In genomic region chr15:36939153-36939552, GRCm38 (mm10) we compare ENCODE assay signal across 8 mouse cellular contexts.
A peak's percentile ranks its signal among the peaks of the same experiment; 100 is the strongest.
DNase-seq lines count a peak whose midpoint lies in the region; ATAC-seq and TF ChIP-seq lines count a peak whose summit lies in the region.

No protein-coding gene starts in this region.

- H3K27me3 ChIP-seq in heart, embryonic 15.5 days = no peaks in the 10 kb centered on the region; the same call in 1 of the 2 replicates
- no peaks in the 10 kb centered on the region for H3K27me3 ChIP-seq in MEL (ENCODE audit: control insufficient read depth in 1 of 2, insufficient read depth in 2 of 2, low read length in 2 of 2)
- H3K27me3 ChIP-seq in hindbrain, embryonic 12.5 days = no peaks in the 10 kb centered on the region
- 0 out of 2 replicates have a peak, but pooled peaks cover 3% of the 10 kb centered on the region for H3K27me3 ChIP-seq in midbrain, embryonic 13.5 days

- peak overlapping the region; percentile 91 for H3K4me2 ChIP-seq in heart, embryonic 15.5 days
- H3K4me2 ChIP-seq in hindbrain, embryonic 12.5 days (replicated peaks) = peak overlapping the region; percentile 83
- H3K4me2 ChIP-seq in midbrain, embryonic 13.5 days (replicated peaks) = peak overlapping the region; percentile 75

- H3K9ac ChIP-seq in heart, embryonic 15.5 days = peak overlapping the region; percentile 82
- peak overlapping the region; percentile 57 for H3K9ac ChIP-seq in MEL (ENCODE audit: control insufficient read depth, low read depth, low read length, poor library complexity, severe bottlenecking)
- peak overlapping the region; percentile 80; the same call in 1 of the 2 replicates for H3K9ac ChIP-seq in hindbrain, embryonic 12.5 days
- H3K9ac ChIP-seq in midbrain, embryonic 13.5 days (replicated peaks) = peak overlapping the region; percentile 80

- no peak for TF ChIP-seq RAD21 in MEL (IDR thresholded peaks at IDR 0.05; ENCODE audit: low read depth, low read length)

- H3K79me2 ChIP-seq in MEL (ENCODE audit: control insufficient read depth, insufficient read depth, low read length, poor library complexity) = peaks cover 4% of the 10 kb centered on the region; the same call in 1 of the 2 replicates

- 31% methylated on average over 9 of the region's 9 CpGs for WGBS in heart, embryonic 15.5 days
- WGBS in hindbrain, embryonic 12.5 days = 32% methylated on average over 9 of the region's 9 CpGs
- WGBS in midbrain, embryonic 13.5 days = 25% methylated on average over 9 of the region's 9 CpGs

- TF ChIP-seq CTCF in MEL (IDR thresholded peaks at IDR 0.05 in 2 of 3, conservative IDR thresholded peaks at IDR 0.05 in 1 of 3; ENCODE audit: control insufficient read depth in 1 of 3, insufficient read depth in 1 of 3, low read depth in 2 of 3, low read length in 3 of 3, poor library complexity in 1 of 3, severe bottlenecking in 1 of 3) = no peak

- no peak for DNase-seq in heart, adult 8-10 months (ENCODE audit: low spot score)
- DNase-seq in MEL (ENCODE audit: low read depth, low spot score) = no peak
- DNase-seq in frontal cortex, postnatal 25 days (ENCODE audit: low spot score in 2 of 2) = no peak
- no peak for DNase-seq in ovary, postnatal 14 days (ENCODE audit: low spot score)

- H3K36me3 ChIP-seq in heart, embryonic 15.5 days = no peaks in the 10 kb centered on the region
- H3K36me3 ChIP-seq in MEL (ENCODE audit: control insufficient read depth in 1 of 2, insufficient read depth in 2 of 2, low read length in 2 of 2) = peaks cover 0 to 14% of the 10 kb centered on the region in 2 experiments; a peak in 2 of 4 replicates
- H3K36me3 ChIP-seq in hindbrain, embryonic 12.5 days = no peaks in the 10 kb centered on the region
- H3K36me3 ChIP-seq in midbrain, embryonic 13.5 days = no peaks in the 10 kb centered on the region

- no peaks in the 10 kb centered on the region for H3K9me3 ChIP-seq in heart, embryonic 15.5 days (replicated peaks)
- no peaks in the 10 kb centered on the region for H3K9me3 ChIP-seq in MEL (replicated peaks; ENCODE audit: insufficient read depth, low read length)
- no peaks in the 10 kb centered on the region for H3K9me3 ChIP-seq in hindbrain, embryonic 12.5 days (replicated peaks)
- no peaks in the 10 kb centered on the region for H3K9me3 ChIP-seq in midbrain, embryonic 13.5 days

- H3K27ac ChIP-seq in heart, embryonic 15.5 days = peak overlapping the region; percentile 90
- peak overlapping the region; percentile 35; the same call in 1 of the 2 replicates for H3K27ac ChIP-seq in MEL (ENCODE audit: control insufficient read depth, low read depth, low read length)
- H3K27ac ChIP-seq in hindbrain, embryonic 12.5 days = peak overlapping the region; percentile 98
- H3K27ac ChIP-seq in midbrain, embryonic 13.5 days = peak overlapping the region; percentile 97

- peaks cover 19% of the 10 kb centered on the region for H3K4me1 ChIP-seq in heart, embryonic 15.5 days (replicated peaks)
- peaks cover 7 to 29% of the 10 kb centered on the region in 2 experiments for H3K4me1 ChIP-seq in MEL (ENCODE audit: control insufficient read depth in 1 of 2, insufficient read depth in 2 of 2, low read length in 2 of 2)
- H3K4me1 ChIP-seq in hindbrain, embryonic 12.5 days = peaks cover 26% of the 10 kb centered on the region
- H3K4me1 ChIP-seq in midbrain, embryonic 13.5 days (replicated peaks) = peaks cover 37% of the 10 kb centered on the region

- TF ChIP-seq POLR2A in MEL (IDR thresholded peaks at IDR 0.05; ENCODE audit: control insufficient read depth in 1 of 2, insufficient read depth in 1 of 2, low read depth in 1 of 2, low read length in 2 of 2, poor library complexity in 1 of 2) = no peak

- no peak for TF ChIP-seq EP300 in MEL (IDR thresholded peaks at IDR 0.05; ENCODE audit: low read depth in 1 of 2, low read length in 2 of 2)

- H3K4me3 ChIP-seq in heart, embryonic 15.5 days = peak overlapping the region; percentile 65
- H3K4me3 ChIP-seq in MEL (ENCODE audit: control insufficient read depth in 1 of 2, insufficient read depth in 1 of 2, low read depth in 2 of 2, low read length in 2 of 2) = peak overlapping the region; percentile 24 to 59
- peak overlapping the region; percentile 50 for H3K4me3 ChIP-seq in hindbrain, embryonic 12.5 days
- H3K4me3 ChIP-seq in midbrain, embryonic 13.5 days (replicated peaks) = peak overlapping the region; percentile 48

- ATAC-seq in heart, embryonic 15.5 days (replicated peaks; ENCODE audit: insufficient number of reproducible peaks, insufficient read depth, low FRiP score, low read depth) = peak; percentile 1; the same call in 1 of the 2 replicates
- ATAC-seq in hindbrain, embryonic 12.5 days (ENCODE audit: low FRiP score) = peak; percentile 43
- peak; percentile 51 for ATAC-seq in midbrain, embryonic 13.5 days
- ATAC-seq in activated CD4-positive, CD25-positive, alpha-beta regulatory T cell, adult 4 months = no peak

TF ChIP-seq in MEL, 35 proteins besides CTCF, POLR2A, EP300 and RAD21:
- TF ChIP-seq POLR2AphosphoS2 (IDR thresholded peaks at IDR 0.05; ENCODE audit: low read length) = no peak
- no peak for TF ChIP-seq MYC (IDR thresholded peaks at IDR 0.05; ENCODE audit: low read depth, low read length)
- TF ChIP-seq ZNF384 (IDR thresholded peaks at IDR 0.05; ENCODE audit: low read depth, low read length) = no peak
- no peak for TF ChIP-seq UBTF (IDR thresholded peaks at IDR 0.05; ENCODE audit: borderline replicate concordance, insufficient read depth, low read depth, low read length)
- TF ChIP-seq TCF12 (IDR thresholded peaks at IDR 0.05; ENCODE audit: low read depth, low read length) = no peak
- no peak for TF ChIP-seq NRF1 (IDR thresholded peaks at IDR 0.05; ENCODE audit: insufficient read depth, low read depth, low read length, poor library complexity, severe bottlenecking)
- no peak for TF ChIP-seq TBP (IDR thresholded peaks at IDR 0.05; ENCODE audit: low read depth, low read length)
- no peak for TF ChIP-seq NELFE (IDR thresholded peaks at IDR 0.05; ENCODE audit: low read depth, low read length)
- TF ChIP-seq JUND (IDR thresholded peaks at IDR 0.05; ENCODE audit: low read depth, low read length) = no peak
- TF ChIP-seq ZC3H11A (IDR thresholded peaks at IDR 0.05; ENCODE audit: low read depth, low read length) = no peak
- no peak for TF ChIP-seq GATA1 (IDR thresholded peaks at IDR 0.05; ENCODE audit: low read depth, low read length)
- TF ChIP-seq TAL1 (IDR thresholded peaks at IDR 0.05; ENCODE audit: low read length) = no peak
- TF ChIP-seq ZKSCAN1 (IDR thresholded peaks at IDR 0.05; ENCODE audit: low read depth, low read length) = no peak
- no peak for TF ChIP-seq RCOR1 (IDR thresholded peaks at IDR 0.05; ENCODE audit: low read depth, low read length)
- no peak for TF ChIP-seq GABPA (IDR thresholded peaks at IDR 0.05; ENCODE audit: low read depth, low read length)
- TF ChIP-seq MAX (IDR thresholded peaks at IDR 0.05; ENCODE audit: low read length) = no peak
- no peak for TF ChIP-seq HCFC1 (IDR thresholded peaks at IDR 0.05; ENCODE audit: low read depth, low read length)
- no peak for TF ChIP-seq KAT2A (conservative IDR thresholded peaks at IDR 0.05; ENCODE audit: low read depth, low read length)

Comparison
In these comparisons a context has a peak if more than half of its experiments do, and no peak if none do; other contexts are left out.
1. H3K27ac ChIP-seq: peak in every context shown above with its lines; median percentile 98 in hindbrain, embryonic 12.5 days; 97 in midbrain, embryonic 13.5 days; 90 in heart, embryonic 15.5 days; 35 in MEL.